Mouse (Mus musculus): Measurements from ENCODE around the gene Hmcn1. TPM values are rescaled to one million over a fixed set of nuclear protein-coding genes. Genes with fewer than 3 reads are reported as not detected.

Hmcn1 gene
- total RNA-seq, 2 experiments from 2014 or later: 4.9 to 5.4 TPM

DNA sequence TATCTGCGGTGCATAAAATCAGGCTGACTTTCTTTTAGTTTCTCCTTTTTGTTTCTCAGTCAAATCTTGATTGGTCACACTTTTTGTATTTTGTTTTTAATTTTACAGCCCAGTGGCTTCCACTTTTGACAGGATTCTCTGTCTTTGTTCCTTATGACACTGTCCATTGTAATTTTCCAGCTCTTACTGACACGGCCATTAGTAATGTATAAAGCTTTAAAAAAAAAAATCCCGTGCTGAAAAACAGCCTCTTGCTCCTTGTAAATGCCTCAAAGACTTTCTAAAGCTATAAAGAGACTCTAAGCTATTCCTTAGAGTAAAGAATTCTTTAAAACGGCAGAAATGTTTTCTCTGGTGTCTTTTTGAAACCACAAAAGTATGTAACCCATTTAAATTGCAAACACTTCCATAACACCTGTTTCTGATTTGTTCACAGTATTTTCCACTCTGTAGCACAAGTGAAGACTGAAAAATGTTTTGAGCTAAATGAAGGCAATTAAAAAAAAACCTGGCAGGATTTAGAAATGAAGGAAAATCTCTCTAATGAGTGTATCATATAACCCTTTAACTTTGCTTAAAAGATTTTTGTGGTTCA, 422.6 kb downstream of the Hmcn1 start:
- intact Hi-C loops (cut with DNase I): loop anchor here (1.0 kb wide), 1 partner anchor 35 kb away; no protein-coding TSS in a partner anchor

DNA sequence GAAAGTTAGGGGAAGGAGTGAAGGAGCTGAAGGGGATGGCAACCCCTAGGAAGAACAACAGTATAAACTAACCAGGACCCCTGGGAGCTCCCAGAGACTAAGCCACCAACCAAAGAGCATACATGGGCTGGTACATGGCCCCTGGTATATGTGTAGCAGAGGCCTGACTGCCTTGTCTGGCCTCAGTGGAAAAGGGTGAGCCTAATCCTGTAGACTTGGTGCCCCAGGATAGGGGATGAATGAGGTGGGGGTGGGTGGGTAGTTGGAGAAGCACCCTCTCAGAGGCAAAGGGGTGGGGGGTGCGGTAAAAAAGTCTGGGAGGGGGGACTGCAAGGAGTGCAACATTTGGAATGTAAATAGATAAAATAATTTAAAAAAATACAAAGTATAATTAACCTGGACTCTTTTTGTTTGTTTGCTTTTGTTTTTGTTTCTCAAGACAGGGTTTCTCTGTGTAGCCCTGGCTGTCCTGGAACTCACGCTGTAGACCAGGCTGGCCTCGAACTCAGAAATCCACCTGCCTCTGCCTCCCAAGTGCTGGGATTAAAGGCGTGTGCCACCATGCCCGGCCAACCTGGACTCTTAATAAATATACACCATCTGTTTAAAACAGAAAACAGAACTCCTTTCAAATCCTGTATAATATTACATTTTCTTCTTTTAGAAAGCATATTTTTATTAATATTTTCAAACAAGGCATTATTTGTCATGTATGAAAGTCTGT, 423.3 kb downstream of the Hmcn1 start:
- intact Hi-C loops (cut with DNase I): no loop called here
- DNase-seq: no peak

More for the DNA sequence above, 422.6 kb downstream of the Hmcn1 start:
- no peak for DNase-seq

DNA sequence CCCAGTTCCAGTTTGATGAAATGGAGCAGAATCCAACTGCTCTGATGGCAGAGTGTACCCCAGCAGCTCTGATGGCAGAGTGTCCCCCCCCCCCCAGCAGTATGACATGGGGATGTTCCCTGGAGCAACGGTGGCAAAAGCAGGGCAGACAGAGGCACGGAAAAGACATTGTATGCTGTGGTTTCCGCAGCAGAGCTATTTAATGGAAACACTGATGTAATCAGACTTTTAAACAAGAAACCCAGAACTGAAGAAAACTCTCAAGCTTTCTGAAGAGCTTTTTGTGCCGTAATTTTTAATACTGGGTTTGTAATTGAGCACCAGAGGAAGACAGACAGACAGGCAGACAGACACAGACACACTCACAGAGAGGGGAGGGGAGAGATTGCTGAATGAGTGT, 426.9 kb downstream of the Hmcn1 start:
- intact Hi-C loops (cut with DNase I): no loop called here
- DNase-seq: no peak

DNA sequence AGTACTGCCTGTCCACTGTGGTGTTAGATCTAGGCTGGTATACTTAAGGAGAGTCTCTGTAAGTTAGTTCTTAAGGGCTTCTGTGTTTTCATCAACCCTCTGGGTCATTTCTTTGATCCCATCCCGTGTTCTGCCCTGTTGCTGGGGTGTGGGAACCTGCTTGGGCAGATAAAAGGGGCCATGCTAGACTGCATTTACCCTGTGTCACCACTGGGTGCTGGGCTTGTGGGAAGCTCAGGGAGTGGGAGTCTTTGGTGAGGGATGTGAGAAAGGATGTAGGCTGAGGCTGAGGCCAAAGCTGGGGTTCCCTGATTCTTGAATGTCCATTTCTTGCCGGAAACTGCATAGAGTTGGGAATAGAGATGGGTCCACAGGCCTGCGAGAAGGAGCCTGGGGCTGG, 436.6 kb downstream of the Hmcn1 start:
- no peak for DNase-seq
- intact Hi-C loops (cut with DNase I): no loop called here

DNA sequence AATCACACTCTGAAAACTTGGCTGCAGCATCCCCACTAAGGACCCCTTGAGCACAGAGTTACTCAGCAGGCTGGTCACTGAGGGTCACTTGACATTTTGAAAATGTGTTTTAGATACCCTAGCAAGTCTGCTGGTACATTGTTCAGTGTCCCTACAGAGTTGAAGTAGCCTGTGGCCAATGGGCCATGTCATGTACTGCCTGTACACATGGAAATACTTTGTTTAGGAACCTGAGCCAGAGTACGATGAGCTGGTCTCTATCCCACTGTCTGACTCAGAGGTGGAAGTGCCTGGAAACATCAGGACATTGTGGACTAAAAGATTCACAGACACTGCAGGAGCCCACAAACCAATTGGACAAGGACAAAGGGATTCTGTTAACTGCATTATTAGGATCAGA, 441.8 kb downstream of the Hmcn1 start:
- peak; percentile 23 to 29 for DNase-seq
- intact Hi-C loops (cut with DNase I): no loop called here

DNA sequence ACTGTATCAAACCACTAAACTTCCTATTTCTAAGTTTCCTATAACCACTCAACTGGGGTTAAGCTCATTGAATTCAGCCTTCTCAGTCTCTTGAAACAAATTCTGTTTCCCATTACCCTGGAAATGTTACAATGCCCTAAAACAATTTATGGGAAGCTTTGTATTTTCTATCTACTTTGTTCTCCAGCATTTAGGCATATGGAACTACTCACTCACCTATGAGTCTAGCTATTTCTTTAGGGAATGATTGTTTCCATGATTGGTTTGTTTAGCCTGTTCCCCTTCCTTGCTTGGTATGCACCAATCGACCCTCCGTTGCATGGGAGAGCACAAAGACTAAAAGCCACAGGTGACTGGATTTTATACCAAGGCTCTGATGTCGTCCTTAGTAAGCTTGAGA, 446.8 kb downstream of the Hmcn1 start:
- intact Hi-C loops (cut with DNase I): no loop called here
- DNase-seq: no peak

DNA sequence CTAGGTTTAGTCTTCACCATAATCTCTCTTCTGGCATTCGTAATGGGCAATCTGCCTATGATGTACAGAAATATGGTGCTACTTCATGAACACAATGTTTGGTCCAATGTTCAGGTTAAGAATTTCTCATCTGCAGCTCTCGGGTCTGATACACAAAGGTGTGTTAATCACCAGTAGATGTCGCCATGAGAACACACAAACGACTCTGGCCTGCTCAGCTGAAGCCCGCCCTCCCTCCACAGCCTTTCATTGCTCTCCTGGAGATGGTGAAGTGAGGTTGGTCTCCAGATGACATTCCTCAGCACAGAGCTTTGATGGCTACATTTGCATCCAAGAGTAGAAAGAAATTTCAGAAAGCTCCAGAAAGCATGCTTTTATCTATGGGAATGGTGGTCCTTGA, 453.0 kb downstream of the Hmcn1 start:
- intact Hi-C loops (cut with DNase I): loop anchor here (1.0 kb wide), 1 partner anchor 51 kb away; no protein-coding TSS in a partner anchor
- no peak for DNase-seq

DNA sequence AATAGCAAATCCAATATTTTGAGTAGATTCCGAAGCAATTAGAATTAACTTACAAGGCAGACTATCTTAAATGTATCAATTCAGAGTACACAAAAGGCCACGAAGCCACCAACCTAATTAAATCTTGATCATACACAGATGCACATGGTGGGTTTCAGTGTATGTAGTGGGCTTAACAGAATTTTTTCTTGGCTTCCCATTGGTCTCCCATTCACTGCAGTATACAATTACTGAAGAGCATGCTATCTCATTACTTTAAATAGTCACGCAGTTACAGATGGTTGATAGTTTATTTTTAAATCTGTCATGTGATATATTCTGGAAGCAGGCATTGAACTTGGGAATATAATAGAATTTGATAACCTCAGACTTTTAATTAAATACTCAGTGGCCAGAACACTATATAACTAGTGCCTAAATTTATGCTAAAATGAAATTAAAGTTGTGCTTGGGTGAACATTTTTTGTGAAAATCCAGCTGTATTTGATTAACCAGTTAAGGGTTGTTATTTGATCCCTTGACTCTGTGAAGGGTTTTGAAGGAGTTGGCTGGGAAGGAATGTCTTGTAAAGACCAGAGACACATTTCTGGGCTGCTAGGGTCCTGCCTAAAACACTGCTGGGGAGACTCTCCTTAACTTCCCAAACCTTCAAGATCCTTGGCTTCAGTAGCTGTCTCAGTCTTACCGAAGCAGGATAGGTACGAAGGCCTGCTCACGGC, 455.7 kb downstream of the Hmcn1 start:
- DNase-seq: no peak
- intact Hi-C loops (cut with DNase I): loop anchor here (10.0 kb wide), 1 partner anchor 477 kb away; no protein-coding TSS in a partner anchor

DNA sequence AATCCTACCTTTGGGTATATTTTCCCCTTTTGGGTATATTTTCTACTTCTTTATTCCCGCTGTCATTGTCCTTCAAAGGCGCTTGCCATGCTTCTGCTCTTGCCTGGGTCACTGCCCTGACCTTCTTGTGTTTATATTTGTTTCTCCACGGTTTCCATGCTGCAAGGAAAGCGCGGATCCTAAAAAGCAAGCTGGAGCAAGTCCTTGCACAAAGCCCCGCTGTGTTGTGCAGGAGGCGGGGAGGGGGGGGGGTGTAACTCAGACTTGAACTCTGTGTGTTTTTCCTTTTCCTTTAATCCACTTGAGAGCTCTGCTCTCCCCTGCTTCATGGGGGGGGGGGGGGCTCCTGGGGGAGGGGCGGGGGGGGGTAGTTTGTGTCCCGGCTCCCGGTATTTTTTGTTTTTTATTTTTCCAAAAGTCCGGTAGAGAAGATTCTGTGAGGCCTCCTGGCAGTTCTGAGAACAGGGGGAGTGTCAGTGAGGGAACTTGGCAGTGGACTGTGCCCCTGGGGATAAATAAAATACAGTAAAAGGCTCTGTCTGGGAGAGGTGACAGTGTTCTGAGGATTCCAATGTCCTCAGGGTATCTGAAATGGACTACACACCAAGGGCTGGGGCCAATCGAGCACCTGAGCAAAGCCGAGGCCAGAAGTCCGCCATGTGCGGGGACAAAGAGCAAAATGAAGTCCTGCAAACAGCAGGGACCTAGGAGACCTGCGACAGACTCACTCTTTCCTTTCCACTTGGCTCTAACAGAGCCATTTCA, 457.3 kb downstream of the Hmcn1 start:
- intact Hi-C loops (cut with DNase I): loop anchor here (10.0 kb wide), 1 partner anchor 479 kb away; no protein-coding TSS in a partner anchor

DNA sequence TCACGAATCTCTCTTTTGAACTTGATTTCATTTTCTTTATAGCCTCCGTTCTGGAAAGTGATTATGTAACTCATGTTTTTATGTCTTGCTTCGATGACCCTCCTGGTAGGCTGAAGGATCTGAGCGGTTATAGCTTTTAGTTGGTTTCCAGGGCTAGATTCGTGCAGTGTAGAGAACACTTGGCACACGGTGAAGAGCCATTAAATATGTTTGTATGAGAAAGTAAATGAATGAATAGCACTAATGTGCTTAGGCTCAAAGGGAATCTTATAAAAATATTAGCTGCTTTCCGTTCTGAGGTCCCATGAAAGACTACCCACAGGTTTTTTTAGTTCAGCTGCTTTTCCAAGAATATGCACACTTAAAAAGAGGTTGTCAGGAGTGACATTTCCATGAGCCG, 458.6 kb downstream of the Hmcn1 start:
- intact Hi-C loops (cut with DNase I): loop anchor here (10.0 kb wide), 1 partner anchor 480 kb away; no protein-coding TSS in a partner anchor
- DNase-seq: no peak

More for the DNA sequence above, 457.3 kb downstream of the Hmcn1 start:
- DNase-seq: peak in 1 of 2 experiments; percentile 5

DNA sequence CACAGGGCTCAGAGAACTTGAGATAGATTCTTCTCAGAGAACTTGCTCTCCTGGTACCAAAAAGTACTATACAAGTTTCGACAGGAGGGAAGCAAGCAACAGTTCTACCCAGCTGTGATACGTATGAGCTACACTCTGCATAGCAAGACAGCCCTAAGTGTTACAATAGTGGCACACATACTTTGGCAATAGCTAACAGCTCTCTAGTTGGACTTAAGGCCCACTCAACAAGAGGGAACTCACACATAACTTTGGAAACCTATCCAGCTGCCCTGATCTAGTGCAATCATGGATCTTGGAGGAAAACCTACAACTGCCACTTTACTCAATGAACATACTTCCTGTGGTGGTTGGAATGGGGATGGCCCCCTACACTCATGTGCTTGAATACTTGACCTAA, 480.2 kb downstream of the Hmcn1 start:
- intact Hi-C loops (cut with DNase I): no loop called here
- DNase-seq: no peak

Other genes with a start within 250 kb of the Hmcn1 start
- gene Gm47985, start 189.1 kb upstream of the Hmcn1 start, total RNA-seq (2021): not detected
- gene Gm8947, start 198.9 kb upstream of the Hmcn1 start, total RNA-seq (2021): under 1 TPM in 1 of 2 experiments, not detected in 1; 0.15 TPM
- gene Gm47995, start 205.0 kb upstream of the Hmcn1 start, total RNA-seq (2021): under 1 TPM in 1 of 2 experiments, not detected in 1; 0.69 TPM
- not detected for gene 3110040M04Rik, start 210.7 kb upstream of the Hmcn1 start, total RNA-seq (2021)
- gene Gm47996, start 216.7 kb upstream of the Hmcn1 start, total RNA-seq (2021): under 1 TPM in 1 of 2 experiments, not detected in 1; 0.31 TPM

All from gastrocnemius, postnatal 36 days (tissue).